Mouse (Mus musculus) neural tube, embryonic 14.5 days (tissue): Measurements from ENCODE around the gene Car11. TPM values are rescaled to one million over a fixed set of nuclear protein-coding genes. Genes with fewer than 3 reads are reported as not detected.

Source experiments
- ATAC-seq: fragments of 200-750 bp; cut with Nextera tagmentation; 2 replicates; pipeline ENCODE4 v1.8.0; 2017; ENCODE audit warnings: low read depth, mild to moderate bottlenecking, moderate TSS enrichment, moderate library complexity
- H3K27ac ChIP-seq: fragments of 300-500 bp; sonication (generic); 2 replicates; pipeline ENCODE4 v1.5.1; 2014; ENCODE audit warnings: low read depth, mild to moderate bottlenecking, control low read depth, low read length, moderate library complexity, mixed read lengths
- H3K27me3 ChIP-seq: fragments of 300-500 bp; sonication (generic); 2 replicates; pipeline ENCODE4 v1.6.1; 2014; ENCODE audit warnings: low read length; ENCODE audit not compliant: control insufficient read depth, insufficient read depth
- H3K36me3 ChIP-seq: fragments of 300-500 bp; sonication (generic); 2 replicates; pipeline ENCODE4 v1.6.1; 2014; ENCODE audit warnings: low read length, mixed read lengths; ENCODE audit not compliant: control insufficient read depth, insufficient read depth
- H3K4me1 ChIP-seq: fragments of 300-500 bp; sonication (generic); 2 replicates; pipeline ENCODE4 v1.6.1; 2014; ENCODE audit warnings: low read length; ENCODE audit not compliant: control insufficient read depth, insufficient read depth
- H3K4me2 ChIP-seq: fragments of 300-500 bp; sonication (generic); 2 replicates; pipeline ENCODE4 v1.6.1; 2014; ENCODE audit warnings: mild to moderate bottlenecking, low read depth, low read length, control low read depth
- H3K4me3 ChIP-seq: fragments of 300-500 bp; sonication (generic); 2 replicates; pipeline ENCODE4 v1.5.1; 2014; ENCODE audit warnings: low read depth, low read length, control low read depth, mixed read lengths
- H3K9ac ChIP-seq: fragments of 300-500 bp; sonication (generic); replicated peaks from 2 replicates; pipeline ENCODE4 v1.6.1; 2014; ENCODE audit warnings: low read depth, mild to moderate bottlenecking, control low read depth, low read length, mixed read lengths
- H3K9me3 ChIP-seq: fragments of 300-500 bp; sonication (generic); 2 replicates; pipeline ENCODE4 v1.6.1; 2016; ENCODE audit warnings: low read length; ENCODE audit not compliant: control insufficient read depth
- WGBS: fragments of 180-500 bp; shearing (Covaris S2); extraction: QIAGEN DNeasy Blood & Tissue Kit; methylation state at CpG from one replicate; pipeline ENCODE4 v1.1.7; 2014; 5-methylcytosine and 5-hydroxymethylcytosine counted together
- polyA plus RNA-seq: library from polyadenylated mRNA; unstranded; fragments of >200 nt; fragmentation: Nextera tagmentation; extraction: Ambion mirVana; gene quantifications from 2 replicates; pipeline ENCODE4 v1.2.1, GENCODE M21; 2014

The Car11 gene
- polyA plus RNA-seq, 1 experiment from 2014 or later = 31.9 TPM

DNA sequence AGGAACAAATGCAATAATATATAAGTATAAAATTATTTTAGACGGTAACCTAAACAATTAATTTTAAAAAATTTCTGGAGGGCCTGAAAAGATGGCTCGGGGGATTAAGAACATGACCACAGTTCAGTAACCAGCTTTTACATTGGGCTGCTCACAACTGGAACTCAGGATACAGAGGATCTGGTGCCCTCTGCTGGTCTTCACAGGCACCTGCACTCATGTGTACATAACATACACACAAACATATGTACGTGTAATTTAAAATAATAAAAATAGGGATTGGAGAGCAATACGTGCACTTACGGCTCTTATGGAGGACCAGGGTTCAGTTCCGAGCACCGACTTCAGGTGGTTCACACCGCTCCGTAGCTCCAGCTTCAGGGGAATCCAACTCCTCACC, 30.7 kb upstream of the Car11 start:
- Histone ChIP-seq H3K4me3 (no peak overlapping the region), H3K9me3 (no peaks in the 10 kb centered on the region), H3K27me3 (no peaks in the 10 kb centered on the region), H3K4me2 (no peak overlapping the region), H3K36me3 (no peaks in the 10 kb centered on the region), H3K4me1 (no peaks in the 10 kb centered on the region), H3K9ac (no peak overlapping the region), H3K27ac (no peak overlapping the region)
- 96% methylated on average over 9 of the region's 9 CpGs for WGBS
- ATAC-seq = no peak

GRCm38 (mm10) chr7:45677627-45678295, 21.9 kb upstream of the Car11 start:
- WGBS = 82% methylated on average over 7 of the region's 7 CpGs
- Histone ChIP-seq H3K4me3 (no peak overlapping the region), H3K36me3 (no peaks in the 10 kb centered on the region)

DNA sequence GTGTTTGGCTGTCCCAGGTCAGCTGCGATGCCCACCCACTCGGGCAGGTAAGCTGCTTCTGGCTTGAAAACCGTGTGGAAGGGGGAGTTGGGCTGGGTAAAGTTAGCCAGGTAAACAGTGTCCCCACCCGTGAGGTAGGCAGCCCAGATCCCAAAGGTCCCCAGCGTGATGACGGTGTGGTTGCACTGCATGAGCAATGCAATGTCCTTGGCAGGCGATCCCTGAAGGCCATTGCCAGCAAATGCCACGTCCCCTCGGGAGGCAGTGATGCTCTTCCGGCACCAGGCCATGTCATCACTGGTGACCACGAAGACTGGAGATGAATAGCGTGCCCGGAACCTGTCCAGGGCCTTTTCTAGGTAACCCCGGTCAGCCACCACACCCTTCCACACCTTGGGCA, 21.1 kb upstream of the Car11 start:
- Histone ChIP-seq H3K4me1 (no peaks in the 10 kb centered on the region; the same call in 1 of the 2 replicates), H3K36me3 (no peaks in the 10 kb centered on the region), H3K9me3 (no peaks in the 10 kb centered on the region), H3K4me2 (no peak overlapping the region), H3K4me3 (no peak overlapping the region), H3K9ac (no peak overlapping the region), H3K27me3 (no peaks in the 10 kb centered on the region), H3K27ac (no peak overlapping the region)
- no peak for ATAC-seq
- WGBS = 92% methylated on average over 14 of the region's 14 CpGs

More at GRCm38 (mm10) chr7:45677627-45678295, 21.9 kb upstream of the Car11 start:
- H3K27me3 ChIP-seq = no peaks in the 10 kb centered on the region
- H3K9me3 ChIP-seq = no peaks in the 10 kb centered on the region
- ATAC-seq = no peak
- no peaks in the 10 kb centered on the region; the same call in 1 of the 2 replicates for H3K4me1 ChIP-seq
- no peak overlapping the region for H3K27ac ChIP-seq
- no peak overlapping the region for H3K4me2 ChIP-seq
- H3K9ac ChIP-seq = no peak overlapping the region

GRCm38 (mm10) chr7:45679966-45680621, 19.5 kb upstream of the Car11 start:
- Histone ChIP-seq H3K27ac (no peak overlapping the region), H3K27me3 (no peaks in the 10 kb centered on the region), H3K9me3 (no peaks in the 10 kb centered on the region), H3K4me3 (no peak overlapping the region), H3K4me1 (no peaks in the 10 kb centered on the region; the same call in 1 of the 2 replicates), H3K36me3 (no peaks in the 10 kb centered on the region), H3K4me2 (no peak overlapping the region), H3K9ac (no peak overlapping the region)
- no peak for ATAC-seq
- WGBS = 77% methylated on average over 14 of the region's 14 CpGs

- no peaks in the 10 kb centered on the region; the same call in 1 of the 2 replicates for H3K4me1 ChIP-seq
- H3K27ac ChIP-seq = no peak overlapping the region
- 88% methylated on average over 8 of the region's 8 CpGs for WGBS
- no peak for ATAC-seq
- H3K4me3 ChIP-seq = no peak overlapping the region
- no peak overlapping the region for H3K4me2 ChIP-seq
- H3K9ac ChIP-seq = no peak overlapping the region
- H3K27me3 ChIP-seq = no peaks in the 10 kb centered on the region
- no peaks in the 10 kb centered on the region for H3K36me3 ChIP-seq
- no peaks in the 10 kb centered on the region for H3K9me3 ChIP-seq
These were observed 18.5 kb upstream of the Car11 start for GRCm38 (mm10) chr7:45681046-45681736.

DNA sequence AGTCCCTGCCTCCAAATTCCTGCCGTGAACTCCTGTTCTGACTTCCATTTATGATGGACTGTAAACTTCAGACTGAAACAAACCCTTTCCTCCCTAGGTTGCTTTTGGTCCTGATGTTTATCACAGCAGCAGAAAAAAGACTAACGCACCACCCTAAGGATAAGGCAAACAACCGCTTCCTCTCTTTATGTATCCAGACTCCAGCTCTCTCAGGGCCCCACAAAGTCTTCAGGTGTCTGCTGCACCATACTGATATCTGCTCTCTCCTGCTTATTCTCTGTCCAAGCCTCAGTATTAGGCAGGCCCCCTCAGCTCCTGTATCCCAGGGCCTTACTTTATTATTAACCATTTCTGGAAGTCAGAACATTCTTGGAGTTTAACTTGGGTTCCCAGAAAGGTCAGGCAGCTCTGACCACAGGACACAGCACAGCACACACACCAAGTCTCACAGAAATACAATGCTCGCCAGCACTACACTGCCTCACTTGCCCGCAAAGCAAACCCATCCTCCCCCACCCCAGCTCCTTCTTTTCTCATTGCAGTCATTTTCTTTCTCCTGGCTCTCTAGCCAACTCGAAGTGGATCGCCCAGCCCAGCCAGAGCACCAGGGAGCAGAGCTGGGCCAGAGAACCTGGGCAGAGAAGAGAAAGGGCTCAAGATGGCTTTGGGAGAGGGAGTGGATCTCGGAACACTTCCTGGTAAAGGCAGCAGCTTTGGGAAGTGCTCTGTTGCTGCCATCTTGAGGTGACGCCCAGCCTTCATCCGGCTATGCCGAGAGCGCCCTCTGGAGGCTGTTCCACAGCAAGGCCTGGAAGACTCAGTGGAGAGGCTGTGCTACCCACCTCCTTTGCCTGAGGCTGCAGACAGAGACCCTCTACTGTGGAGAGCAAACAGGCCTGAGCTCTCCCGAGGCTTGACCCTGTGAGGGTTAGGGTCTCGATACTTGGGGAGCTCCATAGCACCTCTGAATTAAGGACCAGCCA, 17.2 kb upstream of the Car11 start:
- Histone ChIP-seq H3K9ac (no peak overlapping the region), H3K4me2 (peak overlapping the region; percentile 23), H3K4me3 (no peak overlapping the region), H3K4me1 (no peaks in the 10 kb centered on the region; the same call in 1 of the 2 replicates), H3K27ac (no peak overlapping the region), H3K36me3 (no peaks in the 10 kb centered on the region), H3K9me3 (no peaks in the 10 kb centered on the region), H3K27me3 (no peaks in the 10 kb centered on the region)
- 30% methylated on average over 14 of the region's 14 CpGs for WGBS
- peak; percentile 64; the same call in 1 of the 2 replicates for ATAC-seq

- no peaks in the 10 kb centered on the region for H3K27me3 ChIP-seq
- no peak within 1 kb of the TSS for H3K9ac ChIP-seq
- no peaks in the 10 kb centered on the region for H3K9me3 ChIP-seq
- H3K27ac ChIP-seq = no peak within 1 kb of the TSS
- no peak within 1 kb of the TSS for H3K4me3 ChIP-seq
- H3K4me2 ChIP-seq = no peak within 1 kb of the TSS
- no peak for ATAC-seq
- 83% methylated on average over 7 of the region's 7 CpGs for WGBS
- no peaks in the 10 kb centered on the region for H3K36me3 ChIP-seq
- H3K4me1 ChIP-seq = no peaks in the 10 kb centered on the region; the same call in 1 of the 2 replicates
These were observed 16.1 kb upstream of the Car11 start, which contains the start of gene Ntn5 for GRCm38 (mm10) chr7:45683396-45684050. Gene Ntn5, plus strand, starts transcription at chr7:45684022.

DNA sequence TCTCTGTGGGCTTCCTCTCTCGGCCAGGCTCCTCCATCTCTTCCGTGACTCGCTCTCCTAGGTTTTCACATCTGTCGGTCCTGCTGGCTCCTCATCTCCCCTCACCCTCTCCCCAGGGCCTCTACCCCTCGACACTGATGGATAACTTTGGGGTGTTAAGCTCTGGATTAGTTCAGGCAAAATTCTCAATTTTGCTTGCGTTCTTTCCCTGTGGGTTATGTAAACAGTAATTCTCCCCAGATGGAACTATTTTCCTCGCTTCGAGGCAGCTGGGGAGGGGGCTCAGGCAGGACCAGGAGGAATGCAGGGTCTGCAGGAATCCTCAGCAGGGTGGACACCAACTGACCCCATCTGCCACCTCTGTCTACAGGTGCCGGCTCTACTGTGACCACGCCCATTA, 13.8 kb upstream of the Car11 start:
- ATAC-seq = no peak
- Histone ChIP-seq H3K4me2 (no peak overlapping the region), H3K36me3 (no peaks in the 10 kb centered on the region), H3K27ac (no peak overlapping the region), H3K27me3 (no peaks in the 10 kb centered on the region), H3K4me3 (no peak overlapping the region), H3K4me1 (no peaks in the 10 kb centered on the region; the same call in 1 of the 2 replicates), H3K9ac (no peak overlapping the region), H3K9me3 (no peaks in the 10 kb centered on the region)
- 56% methylated on average over 10 of the region's 10 CpGs for WGBS
